Mouse (Mus musculus) megakaryocyte, embryonic 14.5 days (primary cell): ENCODE data around the gene Olfr382.

Experiments
- FLI1 ChIP-seq: IDR thresholded peaks from 2 replicates; pipeline ENCODE4 v1.6.1; 2012; ENCODE audit warnings: low read length, inconsistent platforms, mixed read lengths
- GATA1 ChIP-seq: IDR thresholded peaks from 3 replicates; pipeline ENCODE4 v1.6.1; 2012; ENCODE audit warnings: mixed read lengths, low read length, inconsistent platforms, borderline replicate concordance

- TF ChIP-seq GATA1 (no peak), FLI1 (no peak)
Measured at GRCm38 (mm10) chr11:73517097-73517496, at the start of gene Olfr382.
